Mouse (Mus musculus) liver, embryonic 11.5 days (tissue): ENCODE measurements around the gene Uox. TPM values are rescaled to one million over a fixed set of nuclear protein-coding genes. Genes with fewer than 3 reads are reported as not detected.

Experiments used
- ATAC-seq: fragments of 200-750 bp; cut with Nextera tagmentation; replicated peaks from 2 replicates; pipeline ENCODE4 v1.8.0; 2017; ENCODE audit warnings: moderate number of reproducible peaks, mild to moderate bottlenecking, moderate TSS enrichment, moderate library complexity; ENCODE audit not compliant: low FRiP score
- DNase-seq: peaks from one replicate; pipeline ENCODE4 v3.0.0-alpha.2; 2017; ENCODE audit warnings: low spot score
- H3K27ac ChIP-seq: fragments of 300-500 bp; sonication (generic); 2 replicates; pipeline ENCODE4 v1.5.1; 2014; ENCODE audit warnings: mild to moderate bottlenecking, low read depth, low read length, control low read depth
- H3K27me3 ChIP-seq: fragments of 300-500 bp; sonication (generic); replicated peaks from 2 replicates; pipeline ENCODE4 v1.6.1; 2014; ENCODE audit warnings: low read length, mixed read lengths; ENCODE audit not compliant: control insufficient read depth, insufficient read depth
- H3K36me3 ChIP-seq: fragments of 300-500 bp; sonication (generic); 2 replicates; pipeline ENCODE4 v1.6.1; 2014; ENCODE audit warnings: mild to moderate bottlenecking, low read length, moderate library complexity, mixed read lengths; ENCODE audit not compliant: control insufficient read depth, insufficient read depth
- H3K4me1 ChIP-seq: fragments of 300-500 bp; sonication (generic); replicated peaks from 2 replicates; pipeline ENCODE4 v1.6.1; 2014; ENCODE audit warnings: low read length, mixed read lengths; ENCODE audit not compliant: control insufficient read depth, insufficient read depth
- H3K4me2 ChIP-seq: fragments of 300-500 bp; sonication (generic); 2 replicates; pipeline ENCODE4 v1.6.1; 2014; ENCODE audit warnings: mild to moderate bottlenecking, control low read depth, moderate library complexity
- H3K4me3 ChIP-seq: fragments of 300-500 bp; sonication (generic); 2 replicates; pipeline ENCODE4 v1.5.1; 2014; ENCODE audit warnings: low read depth, low read length, control low read depth
- H3K9ac ChIP-seq: fragments of 300-500 bp; sonication (generic); 2 replicates; pipeline ENCODE4 v1.6.1; 2014; ENCODE audit warnings: low read depth, low read length, control low read depth
- H3K9me3 ChIP-seq: fragments of 300-500 bp; sonication (generic); 2 replicates; pipeline ENCODE4 v1.6.1; 2016; ENCODE audit warnings: low read length, inconsistent platforms, mixed read lengths; ENCODE audit not compliant: control insufficient read depth
- WGBS: fragments of 180-500 bp; shearing (Covaris S2); extraction: QIAGEN DNeasy Blood & Tissue Kit; methylation state at CpG from one replicate; pipeline ENCODE4 v1.1.7; 2014; 5-methylcytosine and 5-hydroxymethylcytosine counted together
- polyA plus RNA-seq: library from polyadenylated mRNA; unstranded; fragments of >200 nt; fragmentation: Nextera tagmentation; extraction: Ambion mirVana; gene quantifications from 2 replicates; pipeline ENCODE4 v1.2.1, GENCODE M21; 2014

The Uox gene
- polyA plus RNA-seq, 1 experiment from 2014 or later, result 0.55 TPM

DNA sequence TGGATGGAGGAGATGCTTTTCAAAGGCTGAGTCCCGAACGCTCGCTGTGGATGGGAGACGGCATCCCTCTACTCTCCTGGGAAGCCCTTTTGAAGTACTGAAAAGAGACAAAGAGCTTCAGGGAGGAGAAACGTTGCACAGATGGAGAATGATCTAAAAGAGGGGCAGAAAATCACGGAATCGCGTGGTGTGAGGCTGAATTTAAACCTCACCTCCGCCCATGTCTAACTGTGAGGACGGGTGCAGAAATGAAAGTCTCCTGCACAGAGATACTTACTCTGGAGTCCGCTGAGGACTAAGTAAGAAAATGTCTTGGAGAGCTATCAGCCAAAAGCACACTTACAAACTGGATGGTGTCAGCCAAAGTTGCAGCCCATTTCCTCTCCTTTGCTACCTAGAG lies 51.7 kb downstream of the Uox start:
- Histone ChIP-seq H3K4me2 (no peak overlapping the region), H3K27ac (no peak overlapping the region), H3K9ac (no peak overlapping the region), H3K27me3 (no peaks in the 10 kb centered on the region), H3K9me3 (no peaks in the 10 kb centered on the region), H3K4me3 (no peak overlapping the region), H3K4me1 (no peaks in the 10 kb centered on the region), H3K36me3 (no peaks in the 10 kb centered on the region)
- ATAC-seq (no peak), DNase-seq (no peak)
- 82% methylated on average over 11 of the region's 11 CpGs for WGBS

DNA sequence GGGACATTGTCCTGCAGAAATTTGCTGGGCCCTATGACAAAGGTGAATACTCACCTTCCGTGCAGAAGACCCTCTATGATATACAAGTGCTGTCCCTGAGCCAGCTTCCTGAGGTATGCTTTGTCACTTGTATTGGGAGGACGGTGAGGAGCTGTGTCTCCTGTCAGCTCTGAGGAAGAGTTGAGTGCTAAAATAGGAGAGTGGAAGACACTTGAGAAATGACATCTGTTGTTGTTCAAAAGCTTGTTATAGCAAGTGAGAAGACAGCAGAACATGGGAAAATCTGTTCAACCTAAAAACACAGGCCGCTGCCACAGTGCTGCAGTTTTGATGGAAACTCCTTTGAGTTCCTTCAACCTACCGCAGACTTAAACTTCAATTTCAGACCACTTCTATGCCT lies 55.5 kb downstream of the Uox start:
- no peak overlapping the region for H3K4me2 ChIP-seq
- WGBS, result 87% methylated on average over 4 of the region's 4 CpGs

DNA sequence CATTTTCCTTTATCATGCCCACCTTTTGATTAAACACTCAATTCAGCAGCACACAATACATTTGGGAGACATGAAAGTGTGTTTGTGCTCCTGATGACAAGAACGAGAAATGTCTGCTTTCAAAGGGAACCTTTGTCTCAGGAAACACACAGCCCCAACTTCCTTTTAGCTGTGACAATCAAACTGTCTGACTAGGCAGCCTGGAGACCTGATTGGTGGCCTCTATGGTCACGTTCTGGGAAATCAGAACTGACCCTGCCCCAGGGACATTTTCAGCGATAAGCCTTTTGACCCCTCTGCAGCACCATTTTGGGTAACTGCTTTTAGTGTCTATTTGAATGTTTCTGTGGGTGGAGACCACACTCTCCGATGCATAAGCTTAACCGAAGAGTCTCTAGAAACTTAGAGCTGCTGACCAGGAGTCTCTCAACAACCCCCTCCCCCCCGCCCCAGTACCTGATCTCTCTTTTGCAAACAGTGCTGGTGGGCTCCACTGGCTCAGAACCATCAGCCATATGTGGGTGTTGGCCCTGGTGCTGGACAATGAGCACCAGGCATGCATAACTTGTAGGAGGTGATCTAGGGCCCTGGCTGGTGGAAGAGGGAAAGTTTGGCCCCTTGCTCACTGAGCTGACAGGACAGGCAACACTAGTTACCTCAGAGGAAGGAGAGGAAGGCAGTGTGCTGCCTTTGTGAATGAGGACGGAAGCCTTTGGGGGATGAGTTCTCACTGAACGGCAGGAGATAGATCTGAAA lies 58.2 kb downstream of the Uox start:
- Histone ChIP-seq H3K4me2 (no peak overlapping the region), H3K9me3 (no peaks in the 10 kb centered on the region), H3K9ac (no peak overlapping the region), H3K4me1 (no peaks in the 10 kb centered on the region), H3K4me3 (no peak overlapping the region), H3K27ac (no peak overlapping the region), H3K36me3 (no peaks in the 10 kb centered on the region), H3K27me3 (no peaks in the 10 kb centered on the region)
- DNase-seq (no peak), ATAC-seq (no peak)
- 63% methylated on average over 8 of the region's 8 CpGs for WGBS

More for the DNA sequence above, 55.5 kb downstream of the Uox start:
- Histone ChIP-seq H3K9me3 (no peaks in the 10 kb centered on the region), H3K4me1 (no peaks in the 10 kb centered on the region), H3K36me3 (no peaks in the 10 kb centered on the region), H3K27ac (no peak overlapping the region), H3K27me3 (no peaks in the 10 kb centered on the region), H3K4me3 (no peak overlapping the region), H3K9ac (no peak overlapping the region)
- ATAC-seq, result no peak
- DNase-seq, result no peak

DNA sequence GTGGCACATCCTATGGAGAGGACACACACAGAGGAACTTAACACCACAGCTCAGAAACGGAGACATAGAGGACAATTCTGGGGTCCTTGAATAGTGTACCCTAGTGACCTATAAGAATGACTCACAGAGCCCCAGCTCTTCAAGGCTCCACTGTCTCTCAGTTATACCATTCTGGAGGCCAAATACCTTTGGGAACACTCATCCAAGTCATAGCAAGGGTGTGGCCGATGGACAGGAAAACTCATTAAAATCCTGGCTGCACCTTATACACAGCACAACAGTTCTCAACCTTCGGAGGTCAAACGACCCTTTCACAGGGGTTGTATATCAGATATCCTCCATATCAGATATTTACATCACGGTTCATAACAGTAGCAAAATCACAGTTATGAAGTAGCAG lies 62.3 kb downstream of the Uox start:
- H3K36me3 ChIP-seq, result no peaks in the 10 kb centered on the region
- no peaks in the 10 kb centered on the region for H3K9me3 ChIP-seq
- no peaks in the 10 kb centered on the region for H3K4me1 ChIP-seq
- no peak overlapping the region for H3K4me3 ChIP-seq
- H3K9ac ChIP-seq, result no peak overlapping the region
- no peak overlapping the region for H3K4me2 ChIP-seq
- H3K27ac ChIP-seq, result no peak overlapping the region
- 84% methylated on average over 5 of the region's 5 CpGs for WGBS
- no peak for DNase-seq
- H3K27me3 ChIP-seq, result no peaks in the 10 kb centered on the region
- no peak for ATAC-seq

DNA sequence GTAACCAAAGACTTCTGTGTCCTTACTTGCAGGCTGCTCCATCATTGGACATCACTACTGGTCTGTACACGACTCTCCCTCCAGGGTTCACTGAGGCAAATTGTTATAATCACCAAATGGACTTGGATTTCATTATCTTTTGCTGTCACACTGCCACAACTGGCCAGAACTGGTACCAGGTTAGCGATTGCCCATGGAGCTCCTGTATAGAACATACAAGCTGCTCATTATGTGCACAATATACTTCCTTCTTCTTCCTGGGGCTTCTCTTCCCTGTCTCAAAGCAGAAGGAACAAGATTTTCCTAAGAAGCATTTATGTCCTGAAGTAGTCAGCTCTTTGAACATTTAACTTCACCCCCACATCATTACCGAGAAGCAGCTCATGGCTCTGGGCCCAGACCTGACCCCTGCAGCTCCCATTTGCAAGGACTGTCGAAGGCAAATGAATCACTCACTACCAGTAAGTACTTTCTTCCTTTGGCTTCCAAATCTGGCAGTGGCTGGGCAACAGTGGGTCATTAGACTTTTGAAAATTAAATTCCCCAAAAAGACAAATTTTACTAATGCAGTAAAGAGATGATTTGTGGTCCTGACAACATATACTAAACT lies 71.7 kb downstream of the Uox start:
- no peak overlapping the region for H3K9ac ChIP-seq
- H3K27ac ChIP-seq, result no peak overlapping the region
- H3K9me3 ChIP-seq, result no peaks in the 10 kb centered on the region
- H3K4me1 ChIP-seq, result no peaks in the 10 kb centered on the region
- H3K4me2 ChIP-seq, result no peak overlapping the region
- DNase-seq, result no peak
- no peak overlapping the region for H3K4me3 ChIP-seq
- H3K36me3 ChIP-seq, result no peaks in the 10 kb centered on the region
- 51% methylated on average over 4 of the region's 4 CpGs for WGBS
- no peak for ATAC-seq
- no peaks in the 10 kb centered on the region for H3K27me3 ChIP-seq

DNA sequence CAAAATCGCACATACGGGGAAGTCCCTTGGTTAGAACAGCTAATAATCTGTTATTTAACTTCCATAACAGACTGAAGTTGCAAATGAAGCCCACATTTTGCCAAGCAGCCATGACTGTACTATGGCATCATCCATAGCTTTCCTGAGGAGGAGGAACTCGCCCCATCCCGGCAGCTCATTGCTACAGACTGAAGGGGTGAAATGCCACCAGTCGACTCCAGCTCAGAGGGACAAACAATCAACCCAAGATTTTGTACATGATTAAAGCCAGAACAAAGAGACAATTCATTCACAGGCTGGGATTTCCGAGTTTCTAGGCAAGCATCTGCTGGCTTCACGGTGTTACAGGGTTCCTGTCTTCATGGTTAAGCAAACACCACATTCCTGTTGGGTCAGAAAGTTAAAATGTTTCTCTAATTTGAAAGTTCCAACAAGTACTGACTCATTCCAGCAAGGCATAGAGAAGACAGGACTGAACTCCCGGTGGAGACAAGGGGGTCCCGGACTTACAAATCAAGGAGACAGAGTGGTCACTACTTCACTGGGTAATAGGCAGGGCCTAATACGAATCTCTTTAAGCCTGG lies 79.2 kb downstream of the Uox start:
- Histone ChIP-seq H3K36me3 (no peaks in the 10 kb centered on the region), H3K4me2 (no peak overlapping the region), H3K9me3 (no peaks in the 10 kb centered on the region), H3K4me1 (peaks cover 10% of the 10 kb centered on the region), H3K27me3 (no peaks in the 10 kb centered on the region), H3K27ac (no peak overlapping the region), H3K9ac (no peak overlapping the region), H3K4me3 (no peak overlapping the region)
- 84% methylated on average over 10 of the region's 10 CpGs for WGBS
- ATAC-seq, result no peak
- no peak for DNase-seq

DNA sequence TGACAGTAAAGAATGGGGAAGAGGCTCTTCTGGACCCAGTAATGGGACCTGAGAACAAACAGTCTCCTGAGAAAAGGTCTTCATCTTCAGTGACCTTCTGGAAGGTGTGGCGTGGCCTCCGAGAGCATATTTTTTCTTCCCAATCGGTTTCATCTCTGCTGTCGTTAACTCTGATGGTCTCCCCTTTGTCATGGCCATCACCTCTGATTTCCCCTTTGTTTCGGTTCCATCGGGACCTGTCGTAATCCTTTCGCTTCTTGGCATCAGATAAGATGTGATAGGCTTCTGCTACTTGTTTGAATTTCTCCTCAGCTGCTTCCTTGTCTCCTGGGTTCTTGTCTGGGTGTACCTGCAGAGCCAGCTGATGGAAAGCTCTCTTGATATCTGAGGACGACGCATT lies 80.5 kb downstream of the Uox start:
- no peak overlapping the region for H3K4me3 ChIP-seq
- no peak for DNase-seq
- ATAC-seq, result no peak
- H3K4me1 ChIP-seq, result peaks cover 20% of the 10 kb centered on the region
- no peak overlapping the region for H3K27ac ChIP-seq
- H3K9ac ChIP-seq, result no peak overlapping the region
- 80% methylated on average over 10 of the region's 10 CpGs for WGBS
- H3K27me3 ChIP-seq, result no peaks in the 10 kb centered on the region
- no peaks in the 10 kb centered on the region for H3K9me3 ChIP-seq
- H3K4me2 ChIP-seq, result no peak overlapping the region
- H3K36me3 ChIP-seq, result no peaks in the 10 kb centered on the region

DNA sequence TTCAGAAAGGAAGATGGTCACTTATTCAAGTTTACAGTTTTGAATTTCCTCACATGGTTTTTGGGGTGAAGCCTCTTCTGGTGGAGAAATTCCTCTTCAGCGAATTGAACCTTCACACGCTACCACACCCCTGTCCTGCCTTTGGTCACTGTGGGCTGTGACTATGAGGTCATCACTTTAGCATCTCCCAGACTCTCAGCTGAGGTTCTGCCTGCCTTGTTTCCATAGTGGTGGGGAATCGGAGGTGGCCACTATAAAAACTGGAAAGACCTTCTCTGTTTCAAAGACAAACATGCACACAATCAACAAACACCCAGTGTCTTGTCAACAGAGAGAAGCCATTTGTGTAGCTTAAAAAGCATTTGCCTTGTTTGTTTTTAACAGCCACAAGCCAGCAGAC lies 81.0 kb downstream of the Uox start, which contains the start of gene 4930503B20Rik:
TSS of gene 4930503B20Rik (minus strand) at position 101 of the 400 bp plus-strand sequence.
- Histone ChIP-seq H3K27ac (no peak within 1 kb of the TSS), H3K27me3 (no peaks in the 10 kb centered on the region)
- WGBS, result 85% methylated on average over 3 of the region's 3 CpGs

DNA sequence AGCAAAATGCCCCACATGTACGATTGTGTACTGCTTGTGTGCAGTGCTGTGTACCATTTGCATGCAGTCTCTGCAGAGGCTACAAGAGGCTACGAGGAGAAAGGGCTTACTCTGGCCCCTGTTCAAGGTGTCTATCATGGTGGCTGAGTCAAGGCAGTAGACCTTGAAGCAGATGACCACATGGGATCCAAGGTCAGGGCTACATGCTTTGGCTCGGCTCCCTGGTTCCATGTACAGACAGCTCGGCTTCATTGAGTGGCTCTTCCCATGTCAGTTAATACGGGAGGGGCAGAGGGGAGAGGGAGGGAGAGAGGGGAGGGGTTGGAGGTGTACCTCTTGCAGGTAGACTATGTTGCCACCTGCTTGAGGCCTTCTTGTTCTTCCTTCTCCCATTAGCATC lies 82.2 kb downstream of the Uox start:
- Histone ChIP-seq H3K9ac (no peak overlapping the region), H3K36me3 (no peaks in the 10 kb centered on the region), H3K4me3 (no peak overlapping the region), H3K4me2 (no peak overlapping the region), H3K27me3 (no peaks in the 10 kb centered on the region), H3K4me1 (peaks cover 20% of the 10 kb centered on the region), H3K27ac (no peak overlapping the region), H3K9me3 (no peaks in the 10 kb centered on the region)
- WGBS, result 87% methylated on average over 5 of the region's 5 CpGs
- DNase-seq (no peak), ATAC-seq (no peak)

More for the DNA sequence above, 81.0 kb downstream of the Uox start, which contains the start of gene 4930503B20Rik:
- Histone ChIP-seq H3K36me3 (no peaks in the 10 kb centered on the region), H3K4me1 (peaks cover 20% of the 10 kb centered on the region), H3K4me2 (no peak within 1 kb of the TSS), H3K4me3 (no peak within 1 kb of the TSS), H3K9ac (no peak within 1 kb of the TSS), H3K9me3 (no peaks in the 10 kb centered on the region)
- ATAC-seq, result no peak
- no peak for DNase-seq
